Comparison of ENCODE assay signal across 8 mouse cellular contexts in the genomic region with DNA sequence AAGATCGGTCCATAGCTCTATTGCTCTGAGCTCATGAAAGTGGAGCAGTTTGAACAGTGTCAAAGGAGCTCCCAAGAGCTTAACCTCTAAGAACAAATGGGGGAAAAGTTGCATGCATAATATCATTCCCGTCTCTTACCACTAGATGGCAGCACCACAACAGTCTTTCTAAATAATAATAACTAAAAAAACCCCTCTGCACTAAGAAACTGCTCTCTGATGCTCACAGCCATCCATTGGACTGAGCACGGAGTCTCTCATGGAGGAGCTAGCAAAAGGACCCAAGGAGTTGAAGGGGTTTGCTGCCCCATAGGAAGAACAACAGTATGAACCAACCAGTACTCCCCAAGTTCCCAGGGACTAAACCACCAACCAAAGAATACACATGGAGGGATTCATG. TPM values are rescaled to one million over a fixed set of nuclear protein-coding genes. Genes with fewer than 3 reads are reported as not detected.
A peak's percentile ranks its signal among the peaks of the same experiment; 100 is the strongest.
DNase-seq lines count a peak whose midpoint lies in the region; ATAC-seq and TF ChIP-seq lines count a peak whose summit lies in the region.

No protein-coding gene starts in this region.

- peaks cover 4% of the 10 kb centered on the region; the same call in 1 of the 2 replicates for H3K4me1 ChIP-seq in forebrain, postnatal 0 days (ENCODE audit: insufficient read depth)
- H3K4me1 ChIP-seq in forebrain, embryonic 15.5 days: 0 out of 2 replicates have a peak, but pooled peaks cover 6% of the 10 kb centered on the region
- no peaks in the 10 kb centered on the region for H3K4me1 ChIP-seq in lung, postnatal 0 days (ENCODE audit: insufficient read depth, low read depth, low read length)
- no peaks in the 10 kb centered on the region for H3K4me1 ChIP-seq in midbrain, embryonic 14.5 days (ENCODE audit: control insufficient read depth, insufficient read depth, low read length)

- no peak overlapping the region for H3K27ac ChIP-seq in forebrain, postnatal 0 days (ENCODE audit: low read depth, low read length)
- H3K27ac ChIP-seq in forebrain, embryonic 15.5 days (replicated peaks): no peak overlapping the region
- H3K27ac ChIP-seq in lung, postnatal 0 days (ENCODE audit: low read length): no peak overlapping the region
- H3K27ac ChIP-seq in midbrain, embryonic 14.5 days (replicated peaks; ENCODE audit: low read depth, low read length): no peak overlapping the region

- no peak for TF ChIP-seq EP300 in lung, postnatal 0 days (IDR thresholded peaks at IDR 0.05)

- no peak overlapping the region for H3K4me2 ChIP-seq in forebrain, postnatal 0 days (ENCODE audit: low read depth)
- H3K4me2 ChIP-seq in forebrain, embryonic 15.5 days (replicated peaks): no peak overlapping the region
- H3K4me2 ChIP-seq in lung, postnatal 0 days (replicated peaks; ENCODE audit: low read depth, low read length): no peak overlapping the region
- H3K4me2 ChIP-seq in midbrain, embryonic 14.5 days (ENCODE audit: low read length): no peak overlapping the region

- peak; percentile 67 for TF ChIP-seq CTCF in forebrain, postnatal 0 days (IDR thresholded peaks at IDR 0.05; ENCODE audit: low read depth)
- peak; percentile 73 for TF ChIP-seq CTCF in lung, postnatal 0 days (IDR thresholded peaks at IDR 0.05)

- no peak overlapping the region for H3K9ac ChIP-seq in forebrain, postnatal 0 days
- no peak overlapping the region for H3K9ac ChIP-seq in forebrain, embryonic 15.5 days (replicated peaks)
- no peak overlapping the region for H3K9ac ChIP-seq in lung, postnatal 0 days (replicated peaks; ENCODE audit: low read depth)
- no peak overlapping the region for H3K9ac ChIP-seq in midbrain, embryonic 14.5 days (replicated peaks; ENCODE audit: low read length)

- no peak for ATAC-seq in forebrain, postnatal 0 days
- ATAC-seq in forebrain, embryonic 15.5 days (replicated peaks): no peak
- ATAC-seq in lung, postnatal 0 days: no peak
- no peak for ATAC-seq in midbrain, embryonic 14.5 days (ENCODE audit: low FRiP score, low TSS enrichment)

- no peak overlapping the region for H3K4me3 ChIP-seq in forebrain, postnatal 0 days (ENCODE audit: low read depth, low read length)
- H3K4me3 ChIP-seq in forebrain, embryonic 15.5 days: no peak overlapping the region
- H3K4me3 ChIP-seq in lung, postnatal 0 days (ENCODE audit: low read depth, low read length): no peak overlapping the region
- no peak overlapping the region for H3K4me3 ChIP-seq in midbrain, embryonic 14.5 days (replicated peaks; ENCODE audit: low read depth, low read length)

- WGBS in forebrain, postnatal 0 days: 30% methylated on average over 3 of the region's 3 CpGs
- WGBS in forebrain, embryonic 15.5 days: 26% methylated on average over 3 of the region's 3 CpGs
- WGBS in lung, postnatal 0 days: 17% methylated on average over 3 of the region's 3 CpGs
- 32% methylated on average over 3 of the region's 3 CpGs for WGBS in midbrain, embryonic 14.5 days

- peak; percentile 65 for DNase-seq in forebrain, postnatal 0 days
- DNase-seq in lung, postnatal 0 days (ENCODE audit: low spot score): peak; percentile 76
- no peak for DNase-seq in lung, postnatal 25 days (ENCODE audit: low spot score)
- peak; percentile 23 for DNase-seq in embryo, embryonic 11.5 days (ENCODE audit: low read depth, low spot score)
- peak; percentile 73 for DNase-seq in midbrain, embryonic 14.5 days
- no peak for DNase-seq in spleen, postnatal 10 days (ENCODE audit: low spot score in 2 of 2)
- DNase-seq in urinary bladder, postnatal 14 days (ENCODE audit: low spot score): no peak

- no peaks in the 10 kb centered on the region for H3K27me3 ChIP-seq in forebrain, postnatal 0 days (ENCODE audit: insufficient read depth, low read length)
- no peaks in the 10 kb centered on the region for H3K27me3 ChIP-seq in forebrain, embryonic 15.5 days
- no peaks in the 10 kb centered on the region for H3K27me3 ChIP-seq in lung, postnatal 0 days (replicated peaks; ENCODE audit: insufficient read depth, low read length)
- no peaks in the 10 kb centered on the region for H3K27me3 ChIP-seq in midbrain, embryonic 14.5 days (ENCODE audit: control insufficient read depth, insufficient read depth, low read length)

- no peaks in the 10 kb centered on the region for H3K36me3 ChIP-seq in forebrain, postnatal 0 days (ENCODE audit: insufficient read depth)
- H3K36me3 ChIP-seq in forebrain, embryonic 15.5 days: no peaks in the 10 kb centered on the region
- H3K36me3 ChIP-seq in lung, postnatal 0 days (ENCODE audit: insufficient read depth, low read length): no peaks in the 10 kb centered on the region
- H3K36me3 ChIP-seq in midbrain, embryonic 14.5 days (ENCODE audit: control insufficient read depth, insufficient read depth, low read length): no peaks in the 10 kb centered on the region

- H3K9me3 ChIP-seq in forebrain, postnatal 0 days (ENCODE audit: low read length): no peaks in the 10 kb centered on the region
- H3K9me3 ChIP-seq in forebrain, embryonic 15.5 days: no peaks in the 10 kb centered on the region
- no peaks in the 10 kb centered on the region for H3K9me3 ChIP-seq in lung, postnatal 0 days (ENCODE audit: low read length)
- no peaks in the 10 kb centered on the region; the same call in 1 of the 2 replicates for H3K9me3 ChIP-seq in midbrain, embryonic 14.5 days (ENCODE audit: control insufficient read depth, low read length)

RNA-seq across cellular contexts. Expression of a gene that starts 4.1 kb away (rescaled TPM):
- total RNA-seq in forebrain, postnatal 0 days (2014; rRNA removed): not detected in 2 replicates
- not detected in 2 replicates for polyA plus RNA-seq in forebrain, postnatal 0 days (2015; fragmentation: Nextera tagmentation; extraction: Ambion mirVana)
- not detected in 2 replicates for polyA plus RNA-seq in forebrain, embryonic 15.5 days (2015; fragmentation: Nextera tagmentation; extraction: Ambion mirVana)
- 0.16 TPM in 1 of 2 replicates, not detected in the other for polyA plus RNA-seq in lung, postnatal 0 days (2015; fragmentation: Nextera tagmentation; extraction: Ambion mirVana)
- not detected in 2 replicates for polyA plus RNA-seq in midbrain, embryonic 14.5 days (2014; fragmentation: Nextera tagmentation; extraction: Ambion mirVana)

RNA-seq across cellular contexts. Expression of a gene that starts 5.7 kb away (rescaled TPM):
- not detected in 2 replicates for total RNA-seq in forebrain, postnatal 0 days (2014; rRNA removed)
- not detected in 2 replicates for polyA plus RNA-seq in forebrain, postnatal 0 days (2015; fragmentation: Nextera tagmentation; extraction: Ambion mirVana)
- polyA plus RNA-seq in forebrain, embryonic 15.5 days (2015; fragmentation: Nextera tagmentation; extraction: Ambion mirVana): not detected in 2 replicates
- polyA plus RNA-seq in lung, postnatal 0 days (2015; fragmentation: Nextera tagmentation; extraction: Ambion mirVana): not detected in 2 replicates
- not detected in 2 replicates for polyA plus RNA-seq in midbrain, embryonic 14.5 days (2014; fragmentation: Nextera tagmentation; extraction: Ambion mirVana)

RNA-seq across cellular contexts. Expression of a gene that starts 20.1 kb away (rescaled TPM):
- total RNA-seq in forebrain, postnatal 0 days (2014; rRNA removed): not detected in 2 replicates
- not detected in 2 replicates for polyA plus RNA-seq in forebrain, postnatal 0 days (2015; fragmentation: Nextera tagmentation; extraction: Ambion mirVana)
- polyA plus RNA-seq in forebrain, embryonic 15.5 days (2015; fragmentation: Nextera tagmentation; extraction: Ambion mirVana): not detected in 2 replicates
- polyA plus RNA-seq in lung, postnatal 0 days (2015; fragmentation: Nextera tagmentation; extraction: Ambion mirVana): 0.45 and 1.0 TPM in 2 replicates
- not detected in 2 replicates for polyA plus RNA-seq in midbrain, embryonic 14.5 days (2014; fragmentation: Nextera tagmentation; extraction: Ambion mirVana)

RNA-seq across cellular contexts. Expression of a gene that starts 22.6 kb away (rescaled TPM):
- not detected in 2 replicates for total RNA-seq in forebrain, postnatal 0 days (2014; rRNA removed)
- polyA plus RNA-seq in forebrain, postnatal 0 days (2015; fragmentation: Nextera tagmentation; extraction: Ambion mirVana): not detected in 2 replicates
- not detected in 2 replicates for polyA plus RNA-seq in forebrain, embryonic 15.5 days (2015; fragmentation: Nextera tagmentation; extraction: Ambion mirVana)
- polyA plus RNA-seq in lung, postnatal 0 days (2015; fragmentation: Nextera tagmentation; extraction: Ambion mirVana): not detected in 2 replicates
- polyA plus RNA-seq in midbrain, embryonic 14.5 days (2014; fragmentation: Nextera tagmentation; extraction: Ambion mirVana): not detected in 2 replicates

RNA-seq across cellular contexts. Expression of a gene that starts 26.6 kb away (rescaled TPM):
- 0.85 and 1.3 TPM in 2 replicates for total RNA-seq in forebrain, postnatal 0 days (2014; rRNA removed)
- 0.69 and 0.99 TPM in 2 replicates for polyA plus RNA-seq in forebrain, postnatal 0 days (2015; fragmentation: Nextera tagmentation; extraction: Ambion mirVana)
- 0.55 and 0.81 TPM in 2 replicates for polyA plus RNA-seq in forebrain, embryonic 15.5 days (2015; fragmentation: Nextera tagmentation; extraction: Ambion mirVana)
- 2.1 and 2.5 TPM in 2 replicates for polyA plus RNA-seq in lung, postnatal 0 days (2015; fragmentation: Nextera tagmentation; extraction: Ambion mirVana)
- 0.15 and 0.79 TPM in 2 replicates for polyA plus RNA-seq in midbrain, embryonic 14.5 days (2014; fragmentation: Nextera tagmentation; extraction: Ambion mirVana)

Comparison
In these comparisons a context has a peak if more than half of its experiments do, and no peak if none do; other contexts are left out.
1. DNase-seq: peak in forebrain, postnatal 0 days (single experiment), lung, postnatal 0 days (single experiment), embryo, embryonic 11.5 days (single experiment) and midbrain, embryonic 14.5 days (single experiment); none in lung, postnatal 25 days (single experiment), spleen, postnatal 10 days (0 of 2) and urinary bladder, postnatal 14 days (single experiment).